Mouse (Mus musculus): ENCODE results near the gene Rpl18a.

DNA sequence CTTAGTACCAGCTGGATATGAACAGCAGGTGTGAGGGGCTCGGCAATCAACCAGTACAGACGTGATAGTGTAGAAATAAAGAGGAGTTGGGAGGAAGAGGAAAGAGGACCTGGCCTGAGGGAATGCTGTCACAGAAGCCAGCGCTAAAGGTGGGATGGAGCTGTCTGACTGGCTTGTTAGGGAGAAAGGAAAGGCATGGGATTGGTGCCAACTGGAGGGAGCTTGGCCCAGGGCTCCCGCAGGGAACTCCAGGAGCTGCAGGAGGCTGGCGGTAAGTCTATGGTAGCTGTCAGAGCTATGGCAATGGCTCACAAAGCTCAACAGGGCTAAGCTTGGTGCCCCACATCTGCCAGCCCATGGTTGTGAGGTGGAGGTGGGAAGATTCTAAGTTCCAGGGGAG, 5.0 kb upstream of the Rpl18a start:
- TF ChIP-seq CTCF (IDR thresholded peaks at IDR 0.05): no peak
- TF ChIP-seq EP300 (IDR thresholded peaks at IDR 0.05): no peak
